Mouse (Mus musculus): ENCODE data around the gene Plod2.

GRCm38 (mm10) chr9:92639200-92639897 is 97.3 kb downstream of the Plod2 start:
- TF ChIP-seq CTCF (IDR thresholded peaks at IDR 0.05; ENCODE audit: low read depth, low read length) (no peak), POLR2A (IDR thresholded peaks at IDR 0.05; ENCODE audit: insufficient read depth, low read length) (no peak)
